In the genomic region with DNA sequence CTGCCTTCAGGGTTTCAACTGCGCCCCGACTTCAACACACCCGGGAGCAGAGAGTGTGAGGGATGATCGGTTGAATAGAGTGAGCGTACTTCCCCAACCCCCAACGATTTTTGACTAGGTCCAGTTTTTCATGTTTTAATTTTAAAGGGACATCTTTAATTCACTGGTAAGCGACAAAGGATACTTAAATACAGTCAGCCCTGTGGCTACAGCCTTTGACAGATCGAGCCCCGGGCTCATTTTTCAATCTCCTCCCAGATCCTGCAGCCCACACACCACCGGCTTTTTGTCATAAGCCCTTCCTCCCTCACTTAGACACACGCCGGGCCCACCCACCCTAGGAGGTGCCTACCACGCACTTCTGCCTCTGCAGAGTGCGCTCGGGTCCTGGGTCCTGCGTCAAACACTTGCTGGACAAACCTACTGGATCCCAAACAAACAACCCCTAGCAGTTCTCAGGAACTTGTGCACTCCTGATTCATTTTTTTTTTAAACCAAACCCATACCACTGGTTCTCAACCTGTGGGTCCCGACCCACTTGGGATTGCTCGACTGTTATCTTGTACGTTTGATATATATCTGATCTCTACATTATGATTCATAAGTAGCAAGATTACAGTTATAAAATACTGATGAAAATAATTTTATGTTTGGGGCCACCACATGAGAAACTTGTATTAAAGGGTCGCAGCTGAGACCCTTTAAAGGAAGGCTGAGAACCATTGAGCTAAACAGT, we compare ENCODE assay signal across 8 mouse cellular contexts. TPM values are rescaled to one million over a fixed set of nuclear protein-coding genes. Genes with fewer than 3 reads are reported as not detected.
DNase-seq lines count a peak whose midpoint lies in the region; ATAC-seq and TF ChIP-seq lines count a peak whose summit lies in the region.

No protein-coding gene starts in this region.

- TF ChIP-seq EP300 in heart, postnatal 0 days (IDR thresholded peaks at IDR 0.05; ENCODE audit: low read depth): no peak

- peaks cover 14% of the 10 kb centered on the region for H3K4me1 ChIP-seq in kidney, embryonic 16.5 days (ENCODE audit: insufficient read depth, low read length)
- no peaks in the 10 kb centered on the region for H3K4me1 ChIP-seq in bone marrow macrophage, adult 2 months (ENCODE audit: control insufficient read depth, insufficient read depth, low read length)
- peaks cover 13% of the 10 kb centered on the region for H3K4me1 ChIP-seq in heart, postnatal 0 days (ENCODE audit: control insufficient read depth, insufficient read depth)
- H3K4me1 ChIP-seq in liver, embryonic 13.5 days (replicated peaks): peaks cover 44% of the 10 kb centered on the region
- no peaks in the 10 kb centered on the region; the same call in 1 of the 2 replicates for H3K4me1 ChIP-seq in small intestine, adult 2 months (ENCODE audit: control insufficient read depth, insufficient read depth, insufficient read length, low read length)

- ATAC-seq in kidney, embryonic 16.5 days (ENCODE audit: low FRiP score, low TSS enrichment): peak; percentile 24; the same call in 1 of the 2 replicates
- ATAC-seq in heart, postnatal 0 days (ENCODE audit: insufficient read depth, low read depth): no peak
- peak; percentile 34 for ATAC-seq in liver, embryonic 13.5 days (ENCODE audit: low read depth)

- H3K36me3 ChIP-seq in kidney, embryonic 16.5 days (ENCODE audit: insufficient read depth, low read length): no peaks in the 10 kb centered on the region
- no peaks in the 10 kb centered on the region for H3K36me3 ChIP-seq in heart, postnatal 0 days (replicated peaks; ENCODE audit: control insufficient read depth, insufficient read depth, low read length)
- no peaks in the 10 kb centered on the region for H3K36me3 ChIP-seq in liver, embryonic 13.5 days
- no peaks in the 10 kb centered on the region for H3K36me3 ChIP-seq in small intestine, adult 2 months (ENCODE audit: control insufficient read depth, insufficient read depth, low read length)

- H3K9me3 ChIP-seq in kidney, embryonic 16.5 days (ENCODE audit: low read length): no peaks in the 10 kb centered on the region
- no peaks in the 10 kb centered on the region for H3K9me3 ChIP-seq in heart, postnatal 0 days (replicated peaks; ENCODE audit: control insufficient read depth, low read length)
- H3K9me3 ChIP-seq in liver, embryonic 13.5 days (replicated peaks): no peaks in the 10 kb centered on the region

- peak overlapping the region; percentile 75 for H3K4me3 ChIP-seq in kidney, embryonic 16.5 days (ENCODE audit: low read length)
- H3K4me3 ChIP-seq in bone marrow macrophage, adult 2 months (ENCODE audit: insufficient read depth, low read length): peak overlapping the region; percentile 58
- peak overlapping the region; percentile 65 for H3K4me3 ChIP-seq in heart, postnatal 0 days (ENCODE audit: low read depth, low read length)
- H3K4me3 ChIP-seq in liver, embryonic 13.5 days (replicated peaks): peak overlapping the region; percentile 81
- H3K4me3 ChIP-seq in small intestine, adult 2 months (ENCODE audit: low read depth, low read length): peak overlapping the region; percentile 95

- DNase-seq in kidney, postnatal 25 days: no peak
- DNase-seq in heart, postnatal 0 days (ENCODE audit: low spot score): no peak
- peak; percentile 26 for DNase-seq in liver, embryonic 13.5 days
- no peak for DNase-seq in right cerebral cortex, postnatal 36 days (ENCODE audit: low spot score in 2 of 2)
- DNase-seq in urinary bladder, adult 18-20 months (ENCODE audit: low spot score in 2 of 2): no peak

- peak overlapping the region; percentile 82 for H3K9ac ChIP-seq in kidney, embryonic 16.5 days (replicated peaks; ENCODE audit: low read length)
- peak overlapping the region; percentile 67 for H3K9ac ChIP-seq in heart, postnatal 0 days (replicated peaks; ENCODE audit: low read depth, low read length)
- H3K9ac ChIP-seq in liver, embryonic 13.5 days: peak overlapping the region; percentile 85

- H3K4me2 ChIP-seq in kidney, embryonic 16.5 days (replicated peaks; ENCODE audit: low read depth, low read length): peak overlapping the region; percentile 100
- H3K4me2 ChIP-seq in heart, postnatal 0 days (ENCODE audit: low read depth, low read length): peak overlapping the region; percentile 98
- peak overlapping the region; percentile 100 for H3K4me2 ChIP-seq in liver, embryonic 13.5 days

- H3K27me3 ChIP-seq in kidney, embryonic 16.5 days (ENCODE audit: insufficient read depth, low read length): peaks cover 21% of the 10 kb centered on the region
- H3K27me3 ChIP-seq in heart, postnatal 0 days (ENCODE audit: control insufficient read depth, insufficient read depth, low read length): peaks cover 41% of the 10 kb centered on the region
- H3K27me3 ChIP-seq in liver, embryonic 13.5 days: 0 out of 2 replicates have a peak, but pooled peaks cover 2% of the 10 kb centered on the region
- peaks cover 8% of the 10 kb centered on the region for H3K27me3 ChIP-seq in small intestine, adult 2 months (ENCODE audit: control insufficient read depth, insufficient read depth, low read length)

- WGBS in kidney, embryonic 16.5 days: 3% methylated on average over 20 of the region's 20 CpGs
- 4% methylated on average over 20 of the region's 20 CpGs for WGBS in heart, postnatal 0 days
- 4% methylated on average over 20 of the region's 20 CpGs for WGBS in liver, embryonic 13.5 days (ENCODE audit: insufficient replicate concordance)
- 4% methylated on average over 20 of the region's 20 CpGs for WGBS in small intestine, adult 2 months

- no peak for TF ChIP-seq CTCF in bone marrow macrophage, adult 2 months (IDR thresholded peaks at IDR 0.05; ENCODE audit: low read depth, low read length)
- no peak for TF ChIP-seq CTCF in heart, postnatal 0 days (IDR thresholded peaks at IDR 0.05; ENCODE audit: low read depth)
- TF ChIP-seq CTCF in small intestine, adult 2 months (IDR thresholded peaks at IDR 0.05; ENCODE audit: extremely low read depth, insufficient read length, insufficient replicate concordance, low read depth, low read length): no peak

- no peak overlapping the region; the same call in 1 of the 2 replicates for H3K27ac ChIP-seq in kidney, embryonic 16.5 days (ENCODE audit: low read length)
- no peak overlapping the region for H3K27ac ChIP-seq in bone marrow macrophage, adult 2 months (ENCODE audit: insufficient read depth, low read depth, low read length)
- H3K27ac ChIP-seq in heart, postnatal 0 days (ENCODE audit: low read depth): peak overlapping the region; percentile 15; the same call in 1 of the 2 replicates
- H3K27ac ChIP-seq in liver, embryonic 13.5 days: peak overlapping the region; percentile 87
- H3K27ac ChIP-seq in small intestine, adult 2 months (ENCODE audit: insufficient read depth, low read depth, low read length): no peak overlapping the region

- TF ChIP-seq POLR2A in bone marrow macrophage, adult 2 months (IDR thresholded peaks at IDR 0.05; ENCODE audit: borderline replicate concordance, low read depth, low read length): no peak
- TF ChIP-seq POLR2A in small intestine, adult 2 months (IDR thresholded peaks at IDR 0.05; ENCODE audit: low read depth, low read length): no peak

RNA-seq across cellular contexts. Expression of a gene that starts 0.7 kb away (rescaled TPM):
- 4.0 and 5.7 TPM in 2 replicates for polyA plus RNA-seq in kidney, embryonic 16.5 days (2015; fragmentation: Nextera tagmentation; extraction: Ambion mirVana)
- polyA plus RNA-seq in bone marrow macrophage, adult 2 months (2012; ENCODE audit: insufficient read depth, insufficient read length, missing spikeins): 0.29 and 0.31 TPM in 2 replicates
- total RNA-seq in heart, postnatal 0 days (2014; rRNA removed; ENCODE audit: low replicate concordance): 0.15 and 2.0 TPM in 2 replicates
- 0.20 and 0.36 TPM in 2 replicates for polyA plus RNA-seq in heart, postnatal 0 days (2015; fragmentation: Nextera tagmentation; extraction: Ambion mirVana)
- polyA plus RNA-seq in liver, embryonic 13.5 days (2015; fragmentation: Nextera tagmentation; extraction: Ambion mirVana): 15.0 and 20.3 TPM in 2 replicates
- 4.8 and 8.4 TPM in 2 replicates for polyA plus RNA-seq in small intestine, adult 2 months (2012; rRNA removed)

Comparison
In these comparisons a context has a peak if more than half of its experiments do, and no peak if none do; other contexts are left out.
1. H3K27ac ChIP-seq: peak in heart, postnatal 0 days (single experiment) and liver, embryonic 13.5 days (single experiment); none in kidney, embryonic 16.5 days (single experiment), bone marrow macrophage, adult 2 months (single experiment) and small intestine, adult 2 months (single experiment).
2. Peak in every context shown above with its lines, with median percentiles within 50 percentile points of each other: H3K4me2 ChIP-seq, H3K4me3 ChIP-seq and H3K9ac ChIP-seq.